Mouse (Mus musculus): ENCODE data around the gene Tufm.
"Not testable (repeated sequence)": the region's sequence is repeated elsewhere in the genome, so short reads cannot be mapped to it uniquely, and the experiment has no call there.

Gene Tufm

DNA sequence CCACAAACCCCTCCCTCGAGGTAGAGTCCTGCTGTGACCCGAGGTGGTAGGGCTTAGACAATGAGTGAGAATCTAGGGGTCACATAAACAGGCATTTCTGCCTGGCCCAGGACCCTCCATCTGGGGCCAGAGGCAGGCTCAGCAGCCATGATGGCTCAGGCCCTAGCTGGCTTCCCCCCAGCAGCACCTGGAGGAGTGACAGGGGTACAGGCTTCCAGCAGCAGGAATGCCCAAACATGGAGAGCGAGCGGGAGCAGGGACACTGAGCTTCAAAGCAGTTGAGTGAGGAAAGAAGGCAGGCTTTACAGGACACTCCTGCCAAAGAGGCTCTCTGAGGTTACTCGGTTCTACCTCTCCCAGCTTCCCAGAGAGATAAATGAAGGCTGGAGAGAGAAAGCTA, 22.3 kb upstream of the Tufm start:
- no peak for DNase-seq (ENCODE audit: inconsistent age in 2 of 2, low spot score in 1 of 2)

DNA sequence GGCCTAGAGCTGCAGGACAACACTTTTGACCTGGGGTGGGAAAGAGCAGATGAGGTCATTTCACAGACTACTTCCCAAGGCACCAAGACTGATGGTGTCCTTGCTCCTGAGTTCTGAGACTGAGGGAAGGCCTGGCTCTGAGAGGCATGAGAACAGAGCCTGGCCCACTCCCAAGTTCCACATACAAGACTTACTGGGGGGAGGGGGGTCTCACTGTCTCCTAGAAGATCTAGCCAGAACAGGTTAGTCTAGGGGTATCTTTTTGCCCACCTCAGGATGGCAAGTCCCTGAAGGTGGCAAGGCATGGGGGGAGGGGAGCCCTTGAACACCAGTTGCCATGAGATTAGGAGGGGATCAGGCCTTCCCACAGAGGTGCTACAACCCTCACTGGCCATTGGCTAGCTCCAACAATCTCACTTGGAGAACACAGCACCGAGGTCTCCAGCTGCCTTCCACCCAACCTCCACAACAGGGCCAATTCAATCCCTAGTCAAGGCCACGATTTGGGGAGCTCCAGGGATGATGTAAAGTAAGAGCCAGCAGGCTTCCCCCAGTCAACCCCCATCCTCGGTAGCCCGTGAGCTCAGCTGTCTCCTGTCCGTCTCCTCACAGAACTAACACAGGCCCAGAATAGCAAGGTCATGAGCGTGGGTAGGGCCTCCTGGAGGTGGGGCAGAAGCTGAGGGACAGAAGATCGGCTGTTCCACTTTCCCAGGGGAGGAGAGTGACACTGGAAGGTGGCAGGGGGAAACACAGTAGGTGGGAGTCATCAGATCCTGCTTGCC, 21.7 kb upstream of the Tufm start:
- peak; percentile 73 to 84 for DNase-seq (ENCODE audit: inconsistent age in 2 of 2, low spot score in 1 of 2)

DNA sequence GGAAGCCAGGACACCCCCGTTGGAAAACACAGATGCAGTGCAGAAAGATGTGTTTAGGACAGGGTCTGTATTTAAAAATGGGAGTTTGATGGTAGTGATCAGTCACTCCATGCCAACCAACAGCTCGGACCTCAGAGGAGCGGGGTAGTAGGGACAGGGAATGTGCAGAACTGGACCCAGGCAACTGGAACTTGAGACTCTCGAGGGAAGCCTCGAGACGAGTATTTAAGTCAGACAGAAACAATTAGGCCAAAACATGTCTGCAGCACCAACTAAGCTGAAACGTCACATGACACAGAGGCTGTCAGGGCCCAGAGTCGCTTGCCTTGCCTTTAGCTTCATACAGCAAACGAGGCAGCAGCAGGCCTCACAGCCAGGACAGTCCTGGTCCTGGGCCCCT, 21.0 kb upstream of the Tufm start:
- DNase-seq (ENCODE audit: inconsistent age in 2 of 2, low spot score in 1 of 2) = peak in 1 of 2 experiments; percentile 51

GRCm38 (mm10) chr7:126466707-126467106, 20.5 kb upstream of the Tufm start:
- peak; percentile 60 to 72 for DNase-seq (ENCODE audit: inconsistent age in 2 of 2, low spot score in 1 of 2)

DNA sequence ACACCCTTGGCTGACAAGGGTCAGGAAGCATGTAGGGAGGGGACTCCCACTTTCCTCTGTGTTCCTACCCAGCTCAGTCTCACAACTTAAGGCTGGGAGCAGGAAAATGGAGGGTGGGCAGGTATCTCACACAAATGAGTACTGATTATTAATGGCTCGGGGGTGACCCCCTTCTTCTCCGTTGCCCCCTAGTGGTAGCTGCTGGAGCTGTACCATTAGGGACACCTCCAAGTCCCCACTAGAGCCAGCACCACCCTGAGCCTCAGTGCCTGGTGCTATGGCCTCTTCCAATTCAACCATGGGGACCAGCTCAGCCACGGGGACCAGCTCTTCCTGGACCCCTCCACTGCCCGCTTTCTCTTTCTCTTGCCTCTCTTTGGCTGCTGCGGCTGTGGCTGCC, 19.9 kb upstream of the Tufm start:
- DNase-seq (ENCODE audit: inconsistent age in 2 of 2, low spot score in 1 of 2) = peak; percentile 57 to 82

DNA sequence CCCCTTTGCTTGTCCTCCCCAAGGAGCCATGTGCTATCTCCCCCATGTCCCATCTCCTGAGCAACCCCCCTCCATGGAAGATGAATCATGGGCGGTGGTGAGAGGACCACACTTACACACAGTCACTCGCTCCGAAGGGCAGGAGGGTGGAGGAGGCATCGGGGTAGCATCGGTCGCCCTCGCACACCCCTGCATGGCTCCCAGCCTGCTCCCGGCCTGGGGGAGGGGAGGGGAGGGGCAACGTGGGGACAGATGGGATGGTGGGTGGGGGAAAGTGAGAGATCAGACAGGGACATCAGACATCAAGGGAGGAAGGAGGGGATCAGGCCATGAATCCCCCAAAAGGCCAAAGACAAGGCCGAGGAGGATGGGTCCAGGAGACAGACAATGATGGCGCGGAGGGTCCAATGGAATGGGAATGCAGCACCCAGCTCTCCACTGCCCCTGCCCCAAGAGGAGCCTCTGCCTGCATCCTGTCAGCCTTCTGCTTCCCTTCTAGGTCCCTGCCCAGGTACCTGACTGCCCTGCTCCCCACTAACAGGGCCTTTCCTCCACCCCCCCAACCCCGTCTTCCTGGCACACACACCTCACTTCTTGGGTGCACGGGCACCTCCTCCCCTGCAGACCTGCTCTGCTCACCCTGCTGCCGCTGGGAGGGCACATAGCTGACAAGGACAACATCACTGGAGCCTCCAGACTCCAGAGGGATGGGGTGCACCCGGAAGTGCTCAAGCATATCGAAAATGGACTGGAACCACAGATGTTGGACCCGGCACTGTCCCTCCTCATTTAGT, 19.1 kb upstream of the Tufm start:
- DNase-seq (ENCODE audit: inconsistent age in 2 of 2, low spot score in 1 of 2) = no peak

DNA sequence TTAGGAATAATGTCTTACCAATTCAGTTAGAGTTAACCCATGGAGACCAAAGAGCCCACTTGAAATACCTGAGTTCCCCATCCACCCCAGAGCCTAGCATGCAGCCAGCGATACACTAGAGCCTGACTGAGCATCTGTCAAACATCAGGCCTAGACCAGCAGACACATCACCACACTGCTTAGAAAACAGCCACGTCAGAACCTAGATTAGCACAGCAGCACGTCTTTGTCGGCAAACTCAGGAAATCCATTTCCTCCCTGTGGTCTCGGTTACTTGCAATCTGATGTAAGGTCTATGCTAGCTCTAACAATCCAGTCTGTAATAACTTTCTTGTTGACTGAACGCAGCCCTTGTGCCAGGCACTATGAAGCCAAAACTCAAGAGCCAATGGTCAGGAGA, 17.1 kb upstream of the Tufm start:
- no peak for DNase-seq (ENCODE audit: inconsistent age in 2 of 2, low spot score in 1 of 2)

DNA sequence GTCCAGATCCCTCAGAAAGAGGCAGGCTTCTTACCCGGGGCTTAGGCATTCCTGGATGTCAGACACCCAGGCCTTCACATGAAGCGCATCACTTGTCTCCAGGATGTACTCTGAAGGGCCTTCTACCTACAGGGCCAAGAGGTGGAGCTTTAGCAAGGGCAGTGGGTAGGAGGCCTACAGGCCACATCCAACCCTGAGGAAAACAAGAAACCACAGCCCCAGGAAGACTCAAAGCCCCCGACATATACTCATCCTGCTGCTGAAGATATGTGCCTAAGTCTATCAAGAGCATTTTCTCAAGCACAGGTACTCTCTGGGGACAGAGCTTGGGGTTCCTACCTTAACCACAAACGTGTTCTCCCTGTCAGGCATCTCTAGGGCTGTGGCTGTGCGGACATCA, 15.8 kb upstream of the Tufm start:
- no peak for DNase-seq (ENCODE audit: inconsistent age in 2 of 2, low spot score in 1 of 2)

DNA sequence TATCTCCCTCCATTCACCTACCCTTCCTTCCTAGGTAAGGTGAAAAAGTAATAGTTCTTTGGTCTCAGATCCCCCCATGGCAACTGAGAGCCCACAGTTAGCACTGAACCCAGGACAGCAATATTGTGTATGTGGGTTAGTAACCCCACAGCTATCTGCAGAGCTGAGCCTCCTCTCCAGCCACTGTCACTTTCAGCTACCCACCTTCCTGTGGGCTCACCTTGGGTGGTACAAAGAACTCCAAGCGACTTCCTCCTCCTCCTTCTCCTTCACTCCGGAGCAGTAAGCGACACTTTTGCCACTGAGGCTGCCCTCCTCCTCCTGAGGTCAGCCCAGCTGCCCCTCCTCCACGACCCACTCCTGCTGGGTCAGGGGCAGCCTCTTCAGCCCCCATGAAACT, 15.3 kb upstream of the Tufm start:
- no peak for DNase-seq (ENCODE audit: inconsistent age in 2 of 2, low spot score in 1 of 2)

GRCm38 (mm10) chr7:126472306-126472705, 14.9 kb upstream of the Tufm start:
- DNase-seq (ENCODE audit: inconsistent age in 2 of 2, low spot score in 1 of 2) = no peak

- no peak for DNase-seq (ENCODE audit: inconsistent age in 2 of 2, low spot score in 1 of 2)
Observed at GRCm38 (mm10) chr7:126472713-126473112, 14.4 kb upstream of the Tufm start.

GRCm38 (mm10) chr7:126473470-126474086, 13.6 kb upstream of the Tufm start:
- DNase-seq (ENCODE audit: inconsistent age in 2 of 2, low spot score in 1 of 2) = no peak

GRCm38 (mm10) chr7:126474486-126474955, 12.6 kb upstream of the Tufm start:
- peak; percentile 62 to 80 for DNase-seq (ENCODE audit: inconsistent age in 2 of 2, low spot score in 1 of 2)

- peak; percentile 93 to 97 for DNase-seq (ENCODE audit: inconsistent age in 2 of 2, low spot score in 1 of 2)
Observed at GRCm38 (mm10) chr7:126474993-126475581, 12.1 kb upstream of the Tufm start, which contains the start of gene Sh2b1. Gene Sh2b1, minus strand, starts transcription at chr7:126475424.

DNA sequence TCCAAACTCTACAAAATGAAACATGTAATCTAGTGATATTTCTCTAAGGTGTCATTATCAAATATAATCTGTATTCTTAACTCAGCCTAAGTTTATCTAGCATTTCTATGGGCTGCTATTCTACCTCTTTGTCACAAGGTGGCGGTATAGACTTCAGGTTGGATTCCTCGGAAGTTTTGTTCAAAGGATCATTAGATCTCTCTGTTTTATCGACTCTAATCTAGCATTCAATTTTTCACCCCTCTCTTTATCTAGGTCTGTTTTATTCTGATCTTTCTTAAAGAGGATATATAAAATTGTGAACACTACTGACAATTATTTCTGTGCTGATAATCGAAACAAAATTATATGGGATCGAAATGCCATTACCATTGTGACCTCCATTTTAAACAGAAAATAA, 5.5 kb upstream of the Tufm start:
- no peak for DNase-seq (ENCODE audit: inconsistent age in 2 of 2, low spot score in 1 of 2)

DNA sequence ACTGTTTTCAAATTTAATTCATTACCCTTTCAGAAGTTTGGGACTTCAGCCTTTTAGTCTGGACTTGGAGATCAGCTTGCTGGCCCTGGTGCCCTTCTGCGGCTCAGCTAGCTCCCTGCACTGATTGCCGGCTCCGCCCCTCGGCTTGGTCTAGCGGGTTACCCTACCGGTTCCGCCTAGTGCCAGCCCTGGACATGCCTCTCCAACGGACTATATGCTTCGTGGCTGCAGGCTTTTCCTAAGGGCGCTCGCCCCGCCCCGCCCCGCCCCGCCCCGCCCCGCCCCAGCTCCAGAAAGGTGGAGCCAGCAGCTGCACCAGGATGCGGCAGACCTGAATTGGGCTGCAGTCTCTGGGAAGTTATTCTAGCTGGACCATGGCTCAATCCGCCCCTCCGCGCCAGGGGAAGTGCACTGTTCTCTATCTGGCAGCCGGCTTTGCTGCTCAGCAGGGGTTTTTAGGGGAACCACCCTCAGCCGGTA, 4.7 kb upstream of the Tufm start:
- DNase-seq (ENCODE audit: inconsistent age in 2 of 2, low spot score in 1 of 2) = peak; percentile 95 to 96

DNA sequence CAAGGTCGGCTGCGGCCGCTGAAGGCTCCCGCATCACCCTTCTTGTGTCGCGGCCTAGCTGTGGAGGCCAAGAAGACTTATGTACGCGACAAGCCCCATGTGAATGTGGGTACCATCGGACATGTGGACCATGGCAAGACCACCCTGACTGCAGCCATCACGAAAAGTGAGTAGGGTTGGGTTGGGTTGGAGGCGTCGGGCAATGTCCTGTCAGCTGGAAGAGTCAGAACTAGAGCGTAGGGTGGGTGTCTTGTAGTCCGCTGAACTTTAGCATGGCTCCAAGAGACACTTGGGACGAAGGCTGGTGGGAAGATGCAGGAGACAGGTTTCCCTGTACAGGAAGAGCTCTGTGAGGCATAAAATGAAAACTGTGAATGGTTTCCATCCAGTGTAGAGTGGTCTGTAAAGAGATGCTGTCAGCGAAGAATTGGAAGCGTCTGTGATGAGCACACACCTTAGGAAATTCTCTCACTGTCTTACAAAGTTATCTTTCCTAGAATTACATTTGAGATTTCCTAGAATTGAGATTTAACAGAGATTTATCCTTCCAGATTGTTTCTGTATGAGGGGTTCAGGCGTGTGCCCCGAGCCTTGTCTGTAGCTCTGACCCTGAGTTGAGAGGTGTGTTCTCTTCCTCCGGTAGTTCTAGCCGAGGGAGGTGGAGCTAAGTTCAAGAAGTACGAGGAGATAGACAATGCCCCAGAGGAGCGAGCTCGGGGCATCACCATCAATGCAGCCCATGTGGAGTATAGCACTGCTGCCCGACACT, 640 bp downstream of the Tufm start:
- DNase-seq (ENCODE audit: inconsistent age in 2 of 2, low spot score in 1 of 2) = not testable (repeated sequence)

DNA sequence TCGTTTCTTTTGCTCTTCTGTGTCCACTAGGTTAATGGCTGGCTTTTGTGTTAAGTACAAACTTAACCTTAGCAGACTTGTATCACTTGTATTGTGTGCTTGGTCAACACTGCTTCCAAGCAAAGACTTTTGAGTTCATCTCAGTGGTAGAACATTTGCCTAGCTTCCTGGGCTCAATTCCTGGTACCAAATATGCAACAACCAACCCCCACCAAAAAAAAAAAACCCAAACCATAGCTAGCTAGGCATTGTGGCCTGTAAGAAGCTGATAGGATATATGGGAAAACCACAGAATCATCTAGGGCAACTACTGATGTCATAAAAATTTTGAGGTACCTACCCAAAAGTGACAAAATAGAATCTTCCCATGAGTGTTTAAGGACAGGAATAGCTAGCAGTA, 3.8 kb downstream of the Tufm start:
- no peak for DNase-seq (ENCODE audit: inconsistent age in 2 of 2, low spot score in 1 of 2)

DNA sequence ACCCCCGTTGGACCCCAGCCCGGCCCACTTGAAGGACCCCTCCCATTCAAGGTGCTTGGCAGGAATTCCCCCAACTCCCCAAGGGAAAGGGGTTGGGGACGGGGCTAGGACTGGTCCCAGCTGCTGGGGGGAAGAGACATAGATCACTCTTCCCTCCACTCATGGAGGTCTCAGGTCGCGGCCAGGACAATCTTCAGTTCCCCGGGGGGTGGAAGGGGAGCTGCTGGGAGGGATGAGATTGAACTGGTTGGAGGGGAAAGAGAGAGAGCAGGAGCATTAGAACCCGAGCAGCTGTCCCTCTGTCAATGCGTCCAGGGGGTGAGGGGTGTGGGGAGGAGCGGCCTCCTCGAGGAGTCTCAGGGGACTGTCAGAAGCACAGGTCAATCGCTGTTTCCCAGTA, 4.8 kb downstream of the Tufm start:
- DNase-seq (ENCODE audit: inconsistent age in 2 of 2, low spot score in 1 of 2) = no peak

DNA sequence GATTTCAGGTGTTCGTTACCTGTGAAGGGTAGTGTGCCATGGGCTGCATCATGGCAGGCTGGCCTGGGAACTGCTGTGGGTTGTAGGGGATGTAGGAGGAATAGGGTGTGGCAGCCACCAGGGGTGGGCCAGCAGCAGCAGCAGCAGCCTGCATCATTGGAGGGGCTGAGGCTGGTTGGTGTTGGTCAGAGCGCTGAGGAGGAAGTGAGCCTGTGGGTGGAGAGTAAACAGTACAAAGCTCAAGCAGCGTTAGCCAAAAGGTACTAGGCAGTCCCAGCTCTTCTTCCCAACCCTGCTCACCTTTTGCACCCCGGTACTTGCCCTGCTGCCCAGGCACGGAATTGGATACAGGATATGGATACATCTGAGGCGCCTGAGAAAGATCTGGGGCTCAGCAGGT, 7.0 kb downstream of the Tufm start:
- DNase-seq (ENCODE audit: inconsistent age in 2 of 2, low spot score in 1 of 2) = no peak

Data from adrenal gland, adult (tissue).